Mouse (Mus musculus): ENCODE measurements around the gene Keap1. TPM values are rescaled to one million over a fixed set of nuclear protein-coding genes. Genes with fewer than 3 reads are reported as not detected.
"Not testable (repeated sequence)": the region's sequence is repeated elsewhere in the genome, so short reads cannot be mapped to it uniquely, and the experiment has no call there.

Gene Keap1
- polyA plus RNA-seq, 1 experiment, result 49.2 TPM

DNA sequence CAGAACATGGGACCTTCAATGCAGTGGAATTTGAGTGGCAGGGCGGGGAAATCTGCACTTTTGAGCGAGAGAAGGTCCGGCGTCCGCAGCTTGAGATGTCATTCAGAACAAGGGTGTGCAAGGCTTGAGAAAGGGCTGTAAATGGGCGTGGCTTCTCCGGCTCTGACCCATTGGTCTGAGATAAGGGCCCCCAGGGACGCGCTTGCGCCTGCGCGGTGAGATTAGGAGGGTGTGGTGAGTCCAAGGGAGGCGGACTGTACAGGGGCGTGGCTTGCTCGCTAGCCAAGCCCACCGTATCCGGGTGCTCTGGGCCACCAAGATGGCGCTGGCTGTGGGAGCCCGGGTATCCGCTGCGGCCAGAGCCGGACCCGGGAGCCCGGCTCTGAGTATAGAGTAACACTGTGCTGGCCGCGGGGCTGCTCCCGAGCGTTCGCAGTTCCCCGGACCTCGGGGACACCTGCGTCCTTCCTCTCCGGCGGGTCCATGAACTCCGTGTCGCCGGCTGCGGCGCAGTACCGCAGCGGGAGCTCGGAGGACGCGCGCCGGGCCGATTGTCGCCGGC is 25.9 kb upstream of the Keap1 start, which contains the start of gene Atg4d:
Atg4d (plus strand) TSS at position 294 of the 562 bp plus-strand sequence.
- WGBS, result under 1% methylated on average over 49 of the region's 49 CpGs
- peak; percentile 100 for DNase-seq (ENCODE audit: low read depth, low spot score)

DNA sequence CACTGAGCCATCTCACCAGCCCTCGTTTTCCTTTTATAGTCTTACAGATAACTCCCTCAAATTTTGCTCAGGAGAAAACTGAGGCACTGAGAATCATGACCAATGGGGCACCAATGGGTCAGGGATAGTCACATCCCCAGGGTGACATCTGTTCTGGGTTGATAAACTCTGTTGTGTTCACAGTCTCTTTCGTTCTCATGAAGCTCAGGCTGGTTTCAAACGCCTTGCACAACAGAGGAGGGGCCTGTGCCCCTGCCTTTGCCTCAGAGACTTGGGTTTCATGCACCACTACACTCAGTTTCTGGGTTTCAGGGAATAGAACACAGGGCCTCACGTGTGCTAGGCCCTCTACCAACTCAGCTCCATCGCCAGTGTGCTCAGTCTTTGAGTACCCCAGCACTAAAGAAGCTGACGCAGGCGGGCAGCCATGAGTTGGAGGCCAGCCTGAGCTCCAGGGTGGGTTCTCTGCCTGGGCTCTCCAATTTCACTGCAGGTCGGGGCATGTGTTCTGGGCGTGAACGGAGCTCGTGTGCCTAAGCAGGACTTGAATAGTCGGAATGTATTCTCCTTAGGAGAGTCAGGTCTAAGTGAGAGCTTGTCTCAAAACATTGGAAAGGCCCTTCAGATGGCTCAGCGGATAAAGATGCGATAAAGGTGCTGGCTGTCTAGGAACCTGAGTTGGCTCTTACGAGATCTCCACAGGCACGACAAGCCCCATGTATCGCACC is 25.3 kb upstream of the Keap1 start:
- no peak for DNase-seq (ENCODE audit: low read depth, low spot score)
- WGBS, result 22% methylated on average over 17 of the region's 17 CpGs

DNA sequence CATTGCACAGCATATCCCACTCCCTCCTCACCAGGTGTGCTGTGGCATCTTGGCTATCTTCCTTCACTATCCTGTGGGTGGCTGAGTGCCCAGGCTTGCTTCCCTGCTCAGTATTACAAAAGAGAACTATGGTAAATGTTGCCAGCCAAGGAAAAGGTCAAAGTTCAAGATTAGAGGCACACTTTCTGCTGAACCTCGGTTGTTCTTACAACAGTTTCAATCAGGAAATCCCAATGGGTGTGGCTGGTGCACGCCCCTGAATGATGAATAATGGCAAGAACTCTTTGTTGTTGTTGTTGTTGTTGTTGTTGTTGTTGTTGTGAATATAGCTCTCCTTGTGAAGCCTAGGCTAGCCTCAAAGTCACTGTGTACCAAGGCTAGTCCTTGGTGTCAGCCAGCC is 22.7 kb upstream of the Keap1 start:
- 13% methylated on average over 2 of the region's 2 CpGs for WGBS
- peak; percentile 35 for DNase-seq (ENCODE audit: low read depth, low spot score)

DNA sequence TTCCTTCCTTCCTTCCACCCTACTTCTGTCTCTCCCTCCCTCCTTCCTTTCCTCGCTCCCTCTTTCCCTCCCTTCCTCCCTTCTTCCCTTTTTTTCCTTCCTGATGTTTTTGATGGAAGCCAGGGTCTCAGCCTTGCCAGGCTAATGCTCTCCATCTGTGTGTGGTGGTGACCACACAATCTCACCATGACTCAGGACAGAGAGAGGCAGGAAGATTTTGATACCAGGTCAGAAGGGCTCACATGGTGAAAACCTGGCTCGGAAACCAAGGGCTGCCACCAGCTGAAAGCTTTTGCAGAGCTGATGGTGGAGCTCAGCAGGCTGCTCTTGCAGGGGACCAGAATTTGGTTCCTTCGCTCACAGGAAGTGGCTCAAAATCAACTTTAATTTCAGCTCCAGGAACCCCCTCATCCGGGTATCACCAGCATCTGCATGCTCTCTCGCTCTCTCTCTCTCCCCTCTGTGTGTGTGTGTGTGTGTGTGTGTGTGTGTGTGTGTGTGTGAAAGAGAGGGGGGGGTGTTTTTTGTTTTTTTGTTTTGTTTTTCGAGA is 21.4 kb upstream of the Keap1 start:
- WGBS, result 88% methylated on average over 6 of the region's 6 CpGs

DNA sequence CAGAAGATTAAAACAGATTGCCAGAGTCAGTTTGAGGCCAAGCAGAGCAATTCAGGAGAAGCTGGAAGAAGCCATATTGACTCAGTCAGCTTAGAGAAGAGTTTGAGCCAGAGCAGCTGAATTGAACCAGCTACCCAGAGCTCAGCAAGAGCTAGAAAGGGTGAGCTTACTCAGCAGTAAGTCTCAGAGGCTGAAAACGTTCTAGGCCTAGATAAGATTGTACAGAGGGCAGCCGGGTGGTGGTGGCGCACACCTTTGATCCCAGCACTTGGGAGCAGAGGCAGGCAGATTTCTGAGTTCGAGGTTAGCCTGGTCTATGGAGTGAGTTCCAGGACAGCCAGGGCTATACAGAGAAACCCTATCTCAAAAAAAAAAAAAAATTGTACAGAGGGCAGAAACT is 17.2 kb upstream of the Keap1 start:
- 83% methylated on average over 4 of the region's 4 CpGs for WGBS
- DNase-seq (ENCODE audit: low read depth, low spot score), result not testable (repeated sequence)

More for the DNA sequence above, 21.4 kb upstream of the Keap1 start:
- no peak for DNase-seq (ENCODE audit: low read depth, low spot score)

DNA sequence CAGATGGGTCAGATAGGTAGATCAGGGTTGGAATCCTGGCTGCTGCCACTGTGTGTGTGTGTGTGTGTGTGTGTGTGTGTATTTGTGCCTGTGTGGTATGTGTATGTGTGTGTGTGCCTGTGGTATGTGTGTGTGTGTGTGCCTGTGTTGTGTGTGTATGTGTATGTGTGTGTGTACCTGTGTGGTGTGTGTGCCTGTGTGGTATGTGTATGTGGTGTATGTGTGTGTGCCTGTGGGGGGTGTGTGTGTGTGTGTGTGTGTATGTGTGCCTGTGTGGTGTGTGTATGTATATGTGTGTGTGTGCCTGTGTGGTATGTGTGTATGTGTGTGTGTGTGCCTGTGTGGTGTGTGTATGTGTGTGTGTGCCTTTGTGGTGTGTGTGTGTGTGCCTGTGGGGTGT is 15.5 kb upstream of the Keap1 start:
- DNase-seq (ENCODE audit: low read depth, low spot score), result no peak

DNA sequence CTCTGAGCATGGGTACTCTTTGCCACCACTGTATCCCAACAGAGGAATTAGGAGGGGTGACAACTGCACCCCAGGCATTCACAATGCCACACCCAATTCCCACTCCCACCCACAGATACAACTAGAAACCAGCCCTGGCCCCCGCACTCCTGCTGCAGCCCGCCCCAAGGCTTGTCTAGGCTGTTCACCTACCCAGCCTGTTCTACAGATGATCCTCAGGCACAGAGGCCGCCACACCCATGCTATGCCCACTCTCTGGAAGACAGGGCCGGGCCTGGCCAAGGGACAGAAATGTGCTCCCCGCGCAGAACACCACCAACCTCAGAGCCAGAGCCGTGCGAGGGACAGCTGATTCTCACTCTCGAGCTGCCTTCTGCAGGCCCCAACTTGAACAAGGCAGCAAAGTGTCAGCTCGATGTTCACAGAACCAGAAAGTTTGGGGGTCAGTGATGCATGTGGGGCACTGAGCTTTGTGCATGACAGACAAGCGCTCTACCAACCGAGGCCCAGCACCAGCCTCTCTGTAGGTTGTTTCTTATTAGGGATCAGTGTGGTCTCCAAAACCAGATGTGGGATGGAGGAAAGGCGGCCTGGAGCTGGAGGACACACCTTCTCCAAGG is 12.1 kb upstream of the Keap1 start:
- WGBS, result 67% methylated on average over 13 of the region's 13 CpGs
- DNase-seq (ENCODE audit: low read depth, low spot score), result no peak

DNA sequence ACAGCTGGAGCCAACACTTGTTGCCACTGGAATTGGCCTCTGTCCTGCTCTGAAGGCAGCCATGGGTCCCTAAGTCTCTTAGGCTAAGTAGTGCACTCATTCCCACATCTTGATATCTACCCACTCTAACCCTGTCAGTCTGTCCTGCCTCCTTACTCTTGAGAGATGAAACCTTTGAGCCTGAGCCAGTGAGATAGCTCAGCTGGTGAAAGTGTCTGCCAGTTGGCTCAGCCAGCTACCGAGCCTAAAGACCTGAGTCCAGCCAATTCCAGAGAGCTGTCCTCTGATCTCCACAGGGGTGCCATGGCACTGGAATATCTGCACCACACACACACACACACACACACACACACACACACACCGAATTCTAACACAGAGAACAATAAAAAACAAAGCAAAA is 11.3 kb upstream of the Keap1 start:
- WGBS, result 64% methylated on average over 2 of the region's 2 CpGs

DNA sequence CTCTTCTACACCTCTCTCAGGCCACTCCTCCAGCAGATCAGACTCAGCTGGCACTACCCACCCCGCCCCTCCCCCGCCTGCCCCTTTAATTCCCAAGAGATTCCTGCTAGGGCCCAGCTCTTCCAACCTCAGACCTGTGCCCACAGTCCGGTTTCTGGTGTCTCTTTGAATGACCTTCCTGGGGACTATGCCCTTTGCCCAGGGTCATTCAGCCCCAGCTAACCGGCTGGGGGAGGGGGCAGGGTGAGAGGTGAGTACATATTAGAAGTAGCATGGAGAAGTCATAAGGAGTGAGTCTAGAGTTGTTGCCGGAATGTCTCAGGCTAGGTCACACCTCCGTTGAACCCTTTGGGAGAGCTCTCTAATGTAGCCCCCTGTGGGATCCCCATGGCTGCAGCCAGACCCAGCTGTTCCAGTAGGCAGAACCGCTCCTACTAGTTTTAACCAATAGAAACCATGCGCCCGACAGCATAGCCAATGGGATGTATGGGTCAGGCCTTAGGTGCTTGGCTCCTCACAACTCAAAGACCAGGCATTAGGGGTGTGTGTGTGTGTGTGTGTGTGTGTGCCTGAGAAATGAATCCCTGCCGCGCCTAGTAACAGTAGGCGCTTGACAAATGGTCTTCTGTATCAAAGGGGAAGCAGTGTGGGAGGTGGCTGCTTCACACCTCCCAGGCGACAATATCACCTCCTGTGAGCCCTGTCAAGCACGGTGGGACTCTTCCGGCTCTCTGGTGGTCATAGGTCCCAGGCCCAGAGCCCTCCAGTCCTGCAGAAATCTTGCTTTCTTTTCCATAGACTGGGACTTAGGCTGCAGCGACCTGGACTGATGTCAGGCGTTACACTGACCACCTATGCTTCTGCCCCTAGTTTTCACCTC is 10.7 kb upstream of the Keap1 start:
- DNase-seq (ENCODE audit: low read depth, low spot score), result no peak
- 45% methylated on average over 17 of the region's 17 CpGs for WGBS

More for the DNA sequence above, 11.3 kb upstream of the Keap1 start:
- DNase-seq (ENCODE audit: low read depth, low spot score), result no peak

DNA sequence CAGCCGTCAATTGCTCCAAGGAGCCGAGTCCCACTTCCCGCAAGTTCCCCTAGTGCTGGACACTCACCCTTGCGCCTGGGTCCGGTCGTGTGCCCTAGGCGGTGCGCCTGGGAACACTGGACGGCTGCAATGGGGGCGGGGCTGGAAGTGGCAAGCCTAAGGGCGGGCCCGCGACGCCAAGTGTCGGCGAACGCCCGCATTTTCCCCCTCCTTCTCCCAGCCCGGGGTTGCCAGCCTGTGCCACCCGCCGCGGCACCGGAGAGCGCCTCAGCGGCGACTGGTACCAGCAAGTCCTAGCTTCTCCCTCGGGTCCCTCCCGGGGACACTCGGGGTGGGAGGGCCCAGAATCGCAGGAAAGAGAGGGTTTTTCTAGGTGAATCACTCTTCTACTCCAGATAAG is 9.2 kb upstream of the Keap1 start, which contains the start of gene S1pr5:
S1pr5 (minus strand) TSS at position 118 of the 400 bp plus-strand sequence.
- DNase-seq (ENCODE audit: low read depth, low spot score), result no peak
- WGBS, result 1% methylated on average over 30 of the region's 30 CpGs

DNA sequence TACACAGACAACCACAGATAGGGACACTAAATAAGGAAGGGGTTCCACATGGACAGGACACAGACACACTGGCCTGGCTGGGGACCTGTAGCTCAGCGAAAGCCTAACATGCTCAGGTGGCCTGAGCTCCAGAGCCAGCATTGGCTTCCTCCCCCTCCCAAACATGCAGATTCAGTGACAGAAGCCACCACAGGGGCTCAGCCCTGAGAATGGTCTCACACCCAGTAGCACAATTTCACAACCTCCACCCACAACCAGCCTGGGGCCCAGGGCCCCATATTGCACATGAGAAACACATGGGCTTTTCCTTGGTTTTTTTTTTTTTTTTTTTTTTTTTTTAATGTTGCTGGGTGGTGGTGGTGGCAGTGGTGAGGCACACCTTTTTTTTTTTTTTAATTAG is 7.2 kb upstream of the Keap1 start:
- no peak for DNase-seq (ENCODE audit: low read depth, low spot score)
- 100% methylated on average over 1 of the region's 1 CpGs for WGBS

DNA sequence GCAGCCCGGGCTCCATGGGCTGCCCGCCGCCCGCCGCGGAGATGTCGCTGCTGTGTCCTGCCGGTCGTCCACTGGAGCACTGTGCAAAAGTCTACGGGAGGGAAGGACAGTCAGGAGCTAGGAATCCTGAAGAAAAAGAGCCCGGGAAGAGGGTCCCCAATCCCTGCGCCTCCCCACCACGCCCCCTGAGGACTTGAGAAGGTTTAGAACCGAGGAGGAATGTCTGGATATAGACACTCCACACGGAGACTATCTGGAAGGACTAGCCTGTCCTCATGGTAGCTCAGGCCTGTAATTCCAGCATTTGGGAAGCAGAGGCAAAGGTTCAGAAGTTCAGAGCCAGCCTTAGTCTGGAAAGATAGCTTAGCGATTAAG is 5.9 kb upstream of the Keap1 start:
- no peak for DNase-seq (ENCODE audit: low read depth, low spot score)
- WGBS, result 5% methylated on average over 16 of the region's 16 CpGs

DNA sequence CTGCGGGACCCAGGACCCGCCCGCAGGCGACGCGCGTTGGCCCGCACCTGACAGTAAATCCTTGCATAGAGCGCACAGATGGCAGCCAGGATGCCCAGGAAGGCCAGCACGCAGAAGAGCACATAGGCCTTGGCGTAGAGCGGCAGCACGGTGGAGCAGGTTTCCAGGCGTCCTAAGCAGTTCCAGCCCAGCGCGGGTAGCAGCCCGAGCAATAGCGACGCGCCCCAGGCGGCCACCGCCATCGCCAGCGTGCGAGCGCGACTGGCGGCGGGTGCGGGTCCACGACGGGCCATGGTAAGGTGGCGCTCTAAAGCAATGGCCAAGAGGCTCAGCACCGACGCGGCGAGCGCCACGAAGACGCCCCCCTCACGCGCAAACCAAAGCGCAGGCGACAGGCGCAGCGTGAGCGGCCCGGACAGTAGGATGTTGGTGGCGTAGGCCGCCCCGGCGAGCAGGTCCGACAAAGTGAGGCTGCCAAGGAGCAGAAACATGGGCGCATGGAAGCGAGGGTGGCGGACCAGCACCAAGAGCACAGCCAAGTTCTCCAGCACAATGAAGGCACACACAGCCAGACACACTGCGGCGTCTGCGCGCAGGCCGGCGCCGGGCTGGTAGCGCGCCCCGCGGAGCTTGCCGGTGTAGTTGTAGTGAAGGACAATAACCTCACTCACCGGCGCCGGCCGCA is 5.4 kb upstream of the Keap1 start:
- under 1% methylated on average over 72 of the region's 72 CpGs for WGBS
- DNase-seq (ENCODE audit: low read depth, low spot score), result no peak

DNA sequence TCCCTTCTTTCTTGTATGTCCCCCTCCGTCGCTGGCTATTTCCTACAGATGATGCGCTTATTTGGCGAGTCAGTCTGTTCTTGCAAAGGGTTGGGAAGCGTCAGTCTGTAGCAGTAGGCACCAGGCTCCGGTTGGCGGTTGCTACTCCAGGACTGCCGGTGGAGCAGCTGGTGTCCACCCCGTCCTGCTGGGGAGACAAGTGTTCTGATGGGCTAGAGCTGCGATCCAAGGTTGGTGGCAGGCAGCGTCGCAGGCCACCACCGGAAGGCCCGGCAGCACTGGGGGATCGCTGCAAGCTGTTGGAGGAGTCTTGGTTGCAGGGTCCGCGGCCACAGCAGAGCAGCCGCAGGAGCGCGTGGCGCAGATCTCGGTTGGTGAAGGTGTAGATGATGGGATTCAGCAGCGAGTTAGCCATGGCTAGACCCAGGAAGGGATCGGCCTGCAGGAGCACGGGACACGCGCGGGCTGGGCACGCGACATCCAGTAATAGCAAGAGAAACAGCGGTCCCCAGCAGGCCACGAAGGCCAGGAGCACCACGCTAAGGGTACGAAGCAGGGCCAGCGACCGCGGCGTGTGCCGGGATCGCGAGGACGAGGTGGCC is 4.8 kb upstream of the Keap1 start:
- no peak for DNase-seq (ENCODE audit: low read depth, low spot score)
- WGBS, result 8% methylated on average over 42 of the region's 42 CpGs

DNA sequence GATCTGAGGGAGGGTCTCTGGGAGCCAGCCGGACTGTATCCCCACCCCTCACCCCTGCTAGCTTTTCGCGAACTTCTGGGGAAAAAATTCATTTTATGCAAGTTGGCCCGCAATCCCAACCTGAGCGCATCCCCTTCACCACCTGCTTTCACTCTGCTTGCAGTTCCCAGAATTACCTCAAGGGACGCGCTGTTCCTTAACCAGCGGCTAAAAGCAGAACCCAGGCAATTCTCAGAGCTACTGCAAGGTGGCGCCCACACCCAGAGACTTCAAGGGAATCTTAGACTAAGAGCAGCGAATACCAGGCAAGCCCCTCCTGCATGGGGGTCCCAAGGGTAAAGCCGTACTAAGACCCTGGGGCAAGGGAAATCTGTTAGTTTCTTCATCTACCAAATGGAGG is 2.2 kb upstream of the Keap1 start:
- 4% methylated on average over 11 of the region's 11 CpGs for WGBS
- peak; percentile 77 for DNase-seq (ENCODE audit: low read depth, low spot score)

DNA sequence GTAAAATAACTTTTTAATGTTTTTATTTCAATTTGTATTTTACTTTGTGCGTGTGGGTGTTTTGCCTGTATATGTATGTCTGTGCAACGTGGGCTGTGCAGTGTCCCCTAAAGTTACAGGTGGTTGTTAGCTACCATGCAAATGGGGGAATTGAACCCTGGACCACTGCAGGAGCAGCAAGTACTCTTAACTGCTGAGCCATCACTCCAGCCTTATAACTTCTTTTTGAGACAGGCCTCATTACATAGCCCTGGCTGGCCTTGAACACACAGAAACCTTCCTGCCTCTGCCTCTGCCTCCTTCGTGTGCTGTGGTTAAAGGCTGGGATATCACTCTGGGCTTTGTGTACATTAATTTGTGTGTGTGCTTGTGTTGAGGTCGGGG is 296 bp upstream of the Keap1 start:
- DNase-seq (ENCODE audit: low read depth, low spot score), result no peak
- WGBS, result 25% methylated on average over 4 of the region's 4 CpGs

DNA sequence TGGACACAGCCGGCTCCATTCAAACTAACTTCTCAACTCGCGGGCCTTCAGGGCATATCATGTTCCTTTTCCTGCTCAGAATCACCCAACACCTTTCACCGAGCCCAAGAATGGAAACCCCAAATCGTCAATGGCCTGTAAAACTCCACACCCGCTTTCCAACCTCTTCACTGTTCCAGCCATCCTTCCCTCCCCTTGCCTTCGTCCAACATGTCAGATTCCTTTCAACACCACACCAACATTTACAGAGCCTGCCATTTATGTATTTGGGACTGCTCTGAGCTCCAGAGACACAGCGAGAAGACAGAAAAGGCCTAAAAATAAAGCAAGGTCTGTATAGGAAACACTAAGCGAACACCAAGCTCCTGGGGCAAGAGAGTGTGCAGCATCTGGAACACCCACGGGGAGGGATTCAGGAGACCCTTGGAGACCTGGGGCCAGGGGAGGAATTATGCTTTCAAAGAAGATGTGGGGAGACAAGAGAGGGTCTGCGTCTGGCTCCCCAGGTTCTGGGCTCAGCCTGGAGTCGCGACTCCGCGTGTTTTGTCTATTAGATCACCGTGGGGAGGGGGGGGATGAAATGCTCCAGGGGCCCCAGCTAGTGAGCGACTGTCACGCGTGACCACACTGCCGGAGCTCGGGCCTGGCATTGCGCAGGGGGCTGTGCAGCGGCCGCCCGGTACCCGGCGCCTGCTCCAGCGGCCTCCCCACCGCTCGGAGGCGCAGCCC is 993 bp downstream of the Keap1 start:
- WGBS, result 2% methylated on average over 31 of the region's 31 CpGs
- no peak for DNase-seq (ENCODE audit: low read depth, low spot score)

DNA sequence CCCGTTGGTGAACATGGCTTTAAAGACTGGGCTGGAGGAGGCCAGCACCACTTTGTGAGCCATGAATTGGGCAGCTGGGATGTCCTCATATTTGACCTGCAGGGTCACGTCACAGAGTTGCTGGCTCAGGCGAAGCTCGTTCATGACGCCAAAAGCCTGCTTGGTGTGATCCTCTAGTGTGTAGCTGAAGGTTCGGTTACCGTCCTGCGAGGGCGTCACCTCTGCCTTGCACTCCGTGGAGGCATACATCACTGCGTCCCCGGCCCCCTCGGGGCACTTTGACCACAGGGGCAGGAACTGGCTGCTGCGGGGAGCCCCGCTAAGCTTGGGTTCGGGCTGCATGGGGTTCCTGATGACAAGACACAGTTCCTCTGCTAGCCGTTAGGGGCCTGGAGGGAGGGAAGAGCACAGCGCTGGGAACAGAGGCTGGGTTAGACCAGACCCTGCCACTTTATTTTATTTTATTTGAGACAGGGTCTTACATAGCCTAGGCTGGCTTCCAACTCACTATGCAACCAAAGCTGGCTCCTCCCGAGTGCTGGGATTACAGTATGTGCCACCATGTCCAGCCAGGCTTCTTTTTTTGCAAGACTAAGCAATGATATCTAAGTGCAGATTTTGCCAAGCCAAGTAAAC is 1.7 kb downstream of the Keap1 start:
- 16% methylated on average over 19 of the region's 19 CpGs for WGBS
- no peak for DNase-seq (ENCODE audit: low read depth, low spot score)
